Mouse (Mus musculus): ENCODE results near the gene Tmed10.
A peak's percentile ranks its signal among the peaks of the same experiment; 100 is the strongest.

Tmed10 gene

DNA sequence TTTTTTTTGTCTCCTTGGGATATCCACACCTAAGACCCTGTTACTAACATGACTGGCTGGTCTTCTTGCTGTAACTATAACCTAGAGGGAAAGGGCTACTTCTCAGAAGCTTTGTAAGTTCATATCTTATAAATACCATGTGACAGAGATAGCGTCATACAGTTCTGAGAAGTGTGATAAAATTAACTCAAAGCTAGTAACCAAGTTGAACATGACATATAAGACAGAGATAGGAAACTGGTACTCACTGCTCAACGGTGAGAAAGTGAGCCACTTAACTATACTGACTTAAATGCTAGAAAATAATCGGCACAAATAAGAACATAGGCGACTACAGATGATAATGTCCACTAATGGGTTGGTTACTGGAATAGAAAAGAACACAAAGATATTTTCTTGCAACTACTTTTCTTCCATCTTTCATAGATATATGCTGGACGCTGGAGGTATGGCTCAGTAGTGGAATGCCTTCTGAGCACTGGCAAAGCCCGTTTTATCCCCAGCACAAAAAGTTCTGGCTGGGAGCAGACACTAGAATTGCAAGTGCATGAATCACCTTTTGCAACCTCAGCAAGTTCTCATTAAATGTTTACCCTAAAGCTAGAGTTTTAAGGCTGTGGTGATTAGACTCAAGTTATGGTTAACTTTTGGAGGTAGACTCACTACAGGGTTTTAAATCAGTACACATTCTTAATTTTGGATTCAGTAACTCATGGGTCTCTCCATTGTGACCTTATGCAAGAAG lies 36.9 kb downstream of the Tmed10 start:
- no peak for DNase-seq (ENCODE audit: low spot score in 2 of 2)

DNA sequence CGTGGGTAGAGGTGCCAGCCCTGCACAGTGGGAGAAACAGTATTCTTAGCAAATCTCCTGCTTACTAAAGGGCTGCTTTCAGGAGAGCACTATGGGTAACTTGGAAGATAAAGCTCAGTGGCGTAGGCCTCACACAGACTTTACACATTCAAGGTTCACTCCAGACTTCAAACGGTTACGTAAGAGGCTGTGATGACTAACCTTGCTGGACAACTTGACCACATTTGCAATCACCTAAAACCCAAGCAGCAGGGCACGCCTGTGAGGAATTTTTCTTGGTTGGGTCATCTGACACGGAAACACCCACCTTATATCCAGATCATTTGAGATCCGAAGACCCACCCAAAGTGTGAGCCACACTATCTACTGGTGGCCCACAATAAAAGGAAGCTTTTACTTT lies 44.5 kb downstream of the Tmed10 start:
- DNase-seq (ENCODE audit: low spot score in 2 of 2): no peak

DNA sequence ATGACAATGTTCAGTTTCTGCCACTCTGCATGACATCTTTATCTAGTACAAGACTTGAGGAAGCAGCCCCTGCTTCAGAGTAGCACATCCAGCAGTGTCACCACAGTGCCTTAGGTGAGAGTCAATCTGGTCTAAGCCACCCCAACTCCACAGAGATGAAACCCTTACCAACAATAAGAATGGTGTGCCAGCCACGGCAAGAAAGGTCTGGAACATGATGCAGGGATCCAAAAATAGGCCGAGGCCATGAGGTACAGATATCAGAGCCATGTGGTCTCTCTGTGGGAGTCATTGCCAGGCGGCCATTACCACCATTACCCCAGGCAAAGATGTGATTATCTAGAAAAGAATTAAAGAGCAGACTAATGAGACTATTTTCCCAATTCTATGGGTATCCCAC lies 66.0 kb downstream of the Tmed10 start:
- no peak for DNase-seq (ENCODE audit: low spot score in 2 of 2)

DNA sequence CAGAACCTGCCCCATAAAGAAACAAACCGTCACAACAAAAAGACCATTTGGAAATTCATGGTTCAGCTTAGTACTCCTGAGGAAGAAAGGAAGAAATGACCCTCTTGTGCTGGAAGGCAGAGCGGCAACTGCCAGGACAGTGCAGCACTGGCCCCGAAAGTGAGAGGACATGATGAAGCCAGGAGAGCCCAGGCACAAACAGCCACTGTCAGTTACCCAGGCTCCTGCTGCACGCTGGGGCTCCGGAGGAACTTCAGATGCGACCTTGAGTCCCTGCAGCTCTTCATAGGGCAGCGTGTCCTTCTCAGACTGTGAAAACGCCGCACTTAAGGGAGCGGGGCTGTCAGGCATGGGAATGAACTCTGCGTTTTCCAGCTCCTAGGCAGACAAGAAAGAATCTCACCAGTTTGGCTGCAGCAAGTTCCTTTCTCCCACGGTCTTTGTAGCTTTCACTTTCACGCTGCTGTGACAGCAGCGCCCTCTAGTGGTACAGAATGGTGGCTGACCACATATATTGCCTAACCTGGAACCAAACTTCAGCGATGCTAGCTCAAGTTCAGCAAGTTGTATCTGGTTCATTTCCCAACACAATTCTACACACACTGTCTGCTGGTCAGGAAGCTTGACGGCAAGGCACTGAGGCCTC lies 69.3 kb downstream of the Tmed10 start:
- DNase-seq (ENCODE audit: low spot score in 2 of 2): peak; percentile 69 to 80

DNA sequence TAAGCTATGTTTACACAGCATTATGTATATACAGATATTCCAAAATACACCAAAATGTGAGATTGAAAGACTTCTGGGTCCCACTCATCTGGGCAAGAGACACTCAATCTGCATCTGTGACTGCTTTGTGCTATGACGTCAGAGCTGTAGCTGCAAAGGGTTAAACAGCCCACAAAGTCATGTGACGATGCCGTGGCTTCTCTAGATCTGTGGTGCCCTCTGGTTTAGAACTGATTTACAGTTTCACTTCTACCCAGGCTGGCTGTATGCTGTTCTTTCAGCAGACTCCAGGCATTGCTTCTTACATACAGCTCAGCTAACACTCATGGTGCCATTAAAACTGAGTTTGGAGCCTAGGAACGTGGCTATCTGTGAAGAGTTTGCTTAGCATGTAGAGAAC lies 69.9 kb downstream of the Tmed10 start:
- DNase-seq (ENCODE audit: low spot score in 2 of 2): peak; percentile 44 to 77

DNA sequence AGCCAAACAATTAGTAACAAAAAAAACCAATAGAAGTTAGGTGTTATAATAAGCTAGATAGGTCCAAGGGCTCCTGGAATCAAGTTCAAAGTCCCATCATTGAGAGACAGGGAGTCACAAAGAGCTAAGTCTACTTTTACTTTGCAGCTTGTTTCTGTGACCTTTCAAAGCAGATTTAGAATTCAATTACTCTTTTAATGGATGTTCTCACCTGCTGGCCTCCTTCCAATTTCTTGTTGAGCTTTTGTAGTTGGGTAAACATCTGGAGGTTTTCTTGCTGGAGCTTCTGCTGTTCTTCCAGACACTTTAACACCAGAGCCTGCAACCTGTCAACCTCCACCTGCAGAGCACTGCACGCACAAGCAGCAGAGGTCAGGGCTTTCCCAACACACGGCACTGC lies 71.4 kb downstream of the Tmed10 start:
- DNase-seq (ENCODE audit: low spot score in 2 of 2): no peak

DNA sequence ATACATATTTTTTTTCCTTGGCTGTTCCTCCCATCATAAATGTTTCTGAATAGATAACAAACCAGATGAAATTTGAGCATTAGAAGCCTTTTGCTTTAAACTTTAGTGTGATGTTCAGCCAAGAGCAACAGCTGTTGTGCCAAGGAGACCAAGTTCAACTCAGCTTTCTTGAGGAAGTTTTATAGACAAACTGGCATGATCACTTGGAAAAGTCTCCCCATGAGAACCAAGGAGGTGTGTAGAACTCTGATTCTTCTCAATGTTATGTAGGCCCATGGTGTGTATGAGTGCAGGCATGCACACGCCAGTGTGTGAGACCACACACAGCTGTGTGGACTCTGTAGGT lies 75.8 kb downstream of the Tmed10 start:
- no peak for DNase-seq (ENCODE audit: low spot score in 2 of 2)

DNA sequence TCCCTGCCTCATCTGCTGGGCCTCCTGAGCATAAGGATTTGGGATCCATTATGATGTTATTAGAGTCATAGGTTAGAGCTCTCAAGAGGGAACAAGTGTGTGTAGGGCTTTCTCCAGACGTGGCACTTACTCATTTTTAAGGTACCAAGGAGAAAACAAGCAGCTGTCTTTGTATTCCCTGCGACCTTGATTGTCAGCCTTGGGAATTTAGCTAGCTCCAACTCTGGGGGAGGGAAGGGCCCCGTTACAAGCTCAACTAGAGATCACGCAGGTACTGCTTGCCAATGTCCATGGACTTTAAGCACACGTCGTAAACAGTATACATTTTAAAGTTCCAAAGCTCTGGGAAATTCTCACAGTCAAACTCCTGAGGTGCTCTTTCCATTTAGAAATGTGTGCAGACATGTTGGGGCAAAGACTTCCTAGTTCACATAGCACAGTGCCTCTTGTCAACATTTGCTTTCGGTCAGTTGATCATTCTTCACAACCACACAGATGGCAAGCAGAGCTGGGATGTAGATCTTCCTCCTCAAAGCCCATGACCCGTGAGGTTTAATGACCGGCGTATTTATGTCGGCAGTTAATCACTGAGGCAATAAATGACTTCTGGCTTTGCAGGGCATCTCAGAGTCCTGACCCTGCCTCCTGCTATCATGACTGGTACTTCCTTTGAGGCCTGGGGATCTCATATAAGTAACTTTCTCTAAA lies 76.4 kb downstream of the Tmed10 start:
- no peak for DNase-seq (ENCODE audit: low spot score in 2 of 2)

DNA sequence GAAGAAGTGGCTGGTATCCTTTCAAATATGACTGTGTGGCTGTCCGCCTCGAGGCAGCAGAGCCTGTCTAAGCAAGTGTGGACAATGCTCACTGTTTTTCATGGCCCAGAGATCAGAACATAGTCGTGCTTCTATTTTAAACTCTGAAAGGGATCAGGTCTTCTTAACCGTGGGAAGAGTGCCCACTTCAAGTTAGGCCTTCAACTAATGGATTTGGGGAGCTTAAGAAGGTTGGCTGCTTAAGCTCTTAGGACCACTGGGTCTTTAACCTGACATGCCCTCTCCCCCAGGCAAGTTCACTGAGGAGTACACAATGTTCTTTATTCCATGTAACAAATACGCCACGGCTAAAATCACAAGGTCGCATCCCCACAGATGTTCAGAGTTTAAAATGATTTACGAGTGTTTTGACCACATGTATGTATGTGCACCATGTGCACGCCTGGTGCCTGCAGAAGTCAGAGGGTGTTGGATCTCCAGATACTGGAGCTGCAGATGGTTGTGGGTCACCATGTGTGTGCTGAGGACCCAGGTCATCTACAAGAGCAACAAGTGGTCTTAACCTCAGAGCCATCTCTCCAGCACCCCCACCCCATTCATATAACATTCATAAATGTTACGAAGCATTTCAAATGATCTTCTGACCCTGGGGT lies 77.2 kb downstream of the Tmed10 start:
- DNase-seq (ENCODE audit: low spot score in 2 of 2): no peak

DNA sequence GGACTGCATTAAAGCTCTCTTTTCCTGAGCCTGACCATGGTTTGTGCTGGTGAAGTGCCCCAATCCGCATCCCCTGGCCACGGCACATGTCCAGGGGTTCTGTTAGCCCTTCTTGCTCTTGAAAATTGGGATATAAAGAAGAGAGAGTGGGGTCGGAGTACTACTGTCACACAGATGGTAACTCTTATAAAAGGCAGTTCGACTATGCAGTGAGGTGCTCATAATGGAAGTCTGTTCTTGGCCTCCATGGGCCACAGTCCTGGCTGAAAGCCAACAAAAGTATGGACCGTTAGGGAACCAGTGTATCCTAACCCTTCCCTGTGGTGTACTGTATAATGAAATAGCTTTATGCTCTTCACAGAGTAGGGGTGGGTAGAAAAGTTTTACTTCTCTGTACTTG lies 77.7 kb downstream of the Tmed10 start:
- DNase-seq (ENCODE audit: low spot score in 2 of 2): no peak

DNA sequence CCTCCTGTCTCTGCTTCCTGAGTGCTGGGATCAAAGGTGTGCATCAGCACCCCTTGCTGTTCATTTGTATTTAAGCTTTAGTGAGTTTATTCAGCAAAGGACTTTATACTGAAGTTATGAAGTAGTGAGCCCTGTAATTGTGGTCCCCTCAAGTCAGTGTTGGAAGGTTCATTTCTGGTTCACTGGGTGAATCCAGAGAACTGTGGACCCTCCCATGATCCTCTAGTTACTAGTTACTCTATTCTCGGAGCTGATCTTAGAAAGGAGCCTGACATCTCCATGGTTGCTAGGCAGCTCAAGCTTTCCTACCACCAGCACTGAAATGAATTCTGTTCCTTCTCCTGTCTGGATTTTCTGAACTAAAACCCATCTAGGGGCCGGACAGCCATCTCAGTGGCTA lies 79.1 kb downstream of the Tmed10 start:
- no peak for DNase-seq (ENCODE audit: low spot score in 2 of 2)

DNA sequence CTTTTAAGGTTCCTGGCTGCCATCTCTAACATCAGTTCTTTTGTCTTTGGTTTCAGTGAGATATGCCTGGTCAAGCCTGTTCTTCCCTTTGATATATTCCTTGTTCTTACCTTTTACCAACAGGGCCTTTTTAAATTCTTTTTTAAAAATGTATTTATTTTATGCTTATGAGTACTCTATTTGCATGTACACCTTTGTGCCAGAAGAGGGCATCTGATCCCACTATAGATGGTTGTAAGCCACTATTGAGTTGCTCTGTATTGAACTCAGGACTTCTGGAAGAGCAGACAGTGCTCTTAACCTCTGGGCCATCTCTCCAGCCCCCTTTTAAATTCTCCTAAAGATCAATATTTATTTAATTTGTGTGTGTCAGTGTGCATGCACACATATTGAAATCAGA lies 81.7 kb downstream of the Tmed10 start:
- DNase-seq (ENCODE audit: low spot score in 2 of 2): no peak

DNA sequence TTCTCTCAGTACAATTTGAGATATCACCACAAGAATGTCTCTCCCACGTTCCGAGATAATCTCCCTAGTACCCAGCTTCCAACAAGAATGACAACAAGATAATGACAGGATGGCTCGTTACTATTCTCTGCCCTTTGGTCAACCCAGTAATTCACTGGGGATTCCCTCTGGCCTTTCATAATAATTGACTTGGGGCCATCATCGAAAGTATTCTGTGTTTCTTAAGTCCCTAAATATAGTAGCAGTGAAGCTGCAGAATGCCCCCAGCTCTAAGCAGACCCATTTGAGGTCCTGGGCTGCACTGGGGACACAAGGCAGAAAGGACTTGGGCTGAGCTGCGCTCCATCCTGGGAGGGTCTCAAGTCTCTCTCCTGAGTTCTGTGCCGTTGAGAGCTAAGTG lies 82.4 kb downstream of the Tmed10 start:
- no peak for DNase-seq (ENCODE audit: low spot score in 2 of 2)

DNA sequence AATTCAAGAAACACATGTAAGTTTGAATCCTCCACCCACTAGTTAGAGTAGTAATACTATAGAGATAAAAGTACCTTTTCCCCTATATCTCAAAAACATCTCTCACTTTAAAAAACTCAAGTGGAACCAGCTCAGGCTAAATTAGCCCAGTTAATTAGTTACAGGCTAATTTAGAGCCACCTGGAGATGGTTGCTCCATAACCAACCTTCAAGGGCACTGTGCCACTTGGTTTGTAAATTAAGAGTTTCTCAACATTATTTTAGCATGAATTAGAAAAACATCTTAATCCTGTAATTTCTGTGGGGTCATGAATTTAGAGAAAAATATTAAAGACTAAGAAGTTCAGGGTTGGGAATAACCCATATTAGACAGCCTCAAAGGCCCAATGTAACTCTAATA lies 83.1 kb downstream of the Tmed10 start:
- DNase-seq (ENCODE audit: low spot score in 2 of 2): no peak

DNA sequence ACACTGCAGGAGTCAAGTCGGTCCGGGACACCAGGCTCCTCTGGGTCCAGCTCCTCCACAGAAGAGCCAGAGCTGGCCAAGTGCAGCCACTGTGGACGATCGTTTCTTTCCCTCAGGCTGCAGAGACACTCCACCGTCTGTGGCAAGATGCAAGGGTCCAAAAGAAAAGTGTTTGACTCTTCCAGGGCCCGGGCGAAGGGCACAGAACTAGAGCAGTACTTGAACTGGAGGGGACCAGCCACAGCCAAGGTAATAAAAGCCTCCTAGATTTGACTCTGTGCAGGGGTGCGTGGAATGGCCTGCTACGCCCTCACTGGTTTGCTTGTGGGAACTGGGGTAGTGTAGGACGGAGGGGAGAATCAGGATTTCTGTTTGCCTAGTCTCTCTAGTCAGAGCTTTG lies 84.0 kb downstream of the Tmed10 start:
- DNase-seq (ENCODE audit: low spot score in 2 of 2): no peak
